Mouse (Mus musculus) left cerebral cortex, postnatal 14 days (tissue): Measurements from ENCODE around the gene Olfr670. TPM values are rescaled to one million over a fixed set of nuclear protein-coding genes. Genes with fewer than 3 reads are reported as not detected.
"Not testable (repeated sequence)": the region's sequence is repeated elsewhere in the genome, so short reads cannot be mapped to it uniquely, and the experiment has no call there.

ENCODE experiments used
- DNase-seq, 2 experiments: peaks; one replicate each; pipeline ENCODE4 v3.0.0; 2021 to 2022; ENCODE audit warnings: low spot score in 2 of 2, mixed read lengths in 1 of 2
- intact Hi-C: fragments of 180-260 bp; cut with DNase I; formaldehyde crosslinking; loops from one replicate; pipeline ENCODE4 v1.15.1; 2025
- long read RNA-seq, 2 experiments: library from polyadenylated mRNA; stranded (forward); transcript quantifications; one replicate each; pipeline ENCODE4 v2.0.0; 2021
- total RNA-seq, 2 experiments: library from RNA; stranded (reverse); gene quantifications; 2 replicates each; pipeline ENCODE4 v1.2.3; 2021

Olfr670 gene
- total RNA-seq = not detected
- long read RNA-seq, experiment 1 = 0 reads
- long read RNA-seq, experiment 2 = 0 reads

DNA sequence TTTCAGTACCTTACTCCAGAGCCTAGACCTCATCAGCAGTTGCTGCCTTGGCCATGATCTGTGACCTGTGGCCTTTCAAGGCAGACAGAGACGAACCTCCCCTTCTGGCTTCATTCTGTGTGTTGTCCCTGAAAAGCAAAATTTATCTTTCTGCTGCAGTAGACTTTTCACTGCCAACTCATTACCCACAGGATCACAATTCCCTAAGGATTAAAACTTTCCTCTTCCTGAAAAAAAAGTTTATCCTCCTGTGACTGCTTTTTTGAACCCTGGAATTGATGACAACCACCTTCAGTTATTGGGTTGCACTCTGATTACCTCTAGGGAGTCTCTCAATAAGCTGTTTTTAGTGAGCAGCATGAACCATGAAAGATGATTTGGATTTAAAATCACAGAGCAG lies at the start of gene Olfr670:
Gene Olfr670 (minus strand): TSS at position 101 of the 400 bp plus-strand sequence.
- DNase-seq = no peak
- intact Hi-C loops = no loop called here

DNA sequence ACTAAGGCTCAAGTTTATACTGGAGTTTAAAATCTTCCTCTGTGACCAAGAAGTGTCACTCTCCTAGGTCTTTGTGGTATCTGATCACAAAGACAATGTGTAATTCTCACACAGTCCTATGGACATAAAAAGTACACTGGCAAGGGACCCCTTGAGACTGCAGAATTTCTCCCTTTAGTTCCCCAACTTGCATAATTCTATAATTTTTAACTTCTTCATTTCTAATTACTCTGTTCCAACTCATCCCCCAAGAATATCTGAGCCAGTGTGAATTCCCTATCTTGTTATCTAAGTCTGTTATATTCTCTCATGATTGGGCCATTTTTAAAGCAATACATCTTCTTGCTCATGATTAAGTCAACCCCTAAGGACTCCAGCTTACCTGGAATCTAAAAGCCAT lies 39.5 kb upstream of the Olfr670 start, which contains the start of gene Olfr672:
Gene Olfr672 (minus strand): TSS at position 101 of the 400 bp plus-strand sequence.
- no peak for DNase-seq
- intact Hi-C loops = no loop called here

DNA sequence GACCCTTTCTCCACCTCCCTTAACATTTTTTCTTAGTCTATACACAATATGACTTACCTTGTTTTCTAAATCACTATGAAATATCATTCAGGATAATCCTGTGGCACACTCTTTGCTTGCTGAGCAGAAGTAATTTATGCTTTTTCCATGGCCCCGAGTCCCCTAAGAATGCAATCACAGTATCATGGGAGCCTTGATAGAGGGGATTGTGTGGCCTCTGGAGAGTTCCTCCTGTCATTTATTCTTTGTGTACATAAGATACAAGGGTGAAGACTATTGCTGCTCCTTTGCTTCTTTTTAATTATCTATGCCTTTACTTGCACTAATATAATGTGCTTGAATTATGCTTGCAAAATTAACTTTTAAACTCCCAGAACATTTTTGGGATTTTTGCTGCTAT lies 16.6 kb upstream of the Olfr670 start, which contains the start of gene Olfr671:
Gene Olfr671 (minus strand): TSS at position 101 of the 400 bp plus-strand sequence.
- intact Hi-C loops = no loop called here

DNA sequence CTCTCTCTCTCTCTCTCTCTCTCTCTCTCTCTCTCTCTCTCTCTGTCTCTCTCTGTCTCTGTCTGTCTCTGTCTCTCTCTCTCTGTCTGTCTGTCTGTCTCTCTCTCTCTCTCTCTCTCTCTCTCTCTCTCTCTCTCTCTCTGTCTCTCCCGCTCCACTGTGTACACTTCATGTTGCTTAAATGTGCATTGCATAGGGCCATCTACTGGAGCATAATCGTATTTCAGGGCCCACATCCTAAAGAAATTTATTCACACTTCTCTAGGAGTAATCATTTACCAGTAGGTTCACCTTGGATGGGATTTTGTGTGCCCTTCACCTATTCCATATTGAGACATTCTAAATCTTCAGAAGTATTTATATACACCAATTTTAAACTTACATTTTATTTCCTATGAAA lies 10.1 kb upstream of the Olfr670 start:
- intact Hi-C loops = not testable (repeated sequence)
- DNase-seq = peak in 1 of 2 experiments; percentile 3

More for the DNA sequence above, 16.6 kb upstream of the Olfr670 start, which contains the start of gene Olfr671:
- no peak for DNase-seq

DNA sequence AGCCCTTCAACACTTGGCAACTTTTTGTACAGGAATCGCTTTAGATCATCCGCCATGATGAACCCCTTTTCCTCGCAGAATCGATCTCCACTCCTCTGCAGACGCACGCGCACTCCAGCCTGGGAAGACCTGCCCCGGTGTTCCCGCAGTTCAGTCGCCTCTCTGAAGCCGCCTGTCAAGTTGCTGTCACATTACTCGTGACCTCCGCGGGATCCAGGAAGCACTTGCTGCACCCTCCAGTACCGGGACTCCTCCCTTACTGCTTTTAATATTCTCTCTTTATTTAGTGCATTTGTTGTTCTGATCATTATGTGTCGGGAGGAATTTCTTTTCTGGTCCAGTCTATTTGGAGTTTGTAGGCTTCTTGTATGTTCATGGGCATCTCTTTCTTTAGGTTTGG lies 12.2 kb downstream of the Olfr670 start:
- intact Hi-C loops = not testable (repeated sequence)

DNA sequence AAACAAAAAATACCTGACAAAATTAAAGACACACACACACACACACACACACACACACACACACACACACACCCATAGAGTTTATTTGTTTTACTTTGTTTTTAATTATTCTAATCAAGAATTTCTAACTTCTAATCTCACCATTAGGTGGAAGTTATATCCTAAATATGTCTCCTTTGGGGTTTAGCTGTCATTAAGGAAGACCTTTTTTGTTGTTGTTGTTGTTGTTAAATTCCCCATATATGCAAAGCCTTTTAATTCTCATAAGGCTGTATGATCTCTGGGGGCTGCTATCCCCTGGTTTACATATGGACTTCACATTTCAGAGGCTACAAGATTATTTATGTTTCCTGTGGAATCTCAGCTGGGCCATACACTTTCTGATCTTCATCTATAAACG lies 28.5 kb downstream of the Olfr670 start, which contains the start of gene Olfr669:
Gene Olfr669 (plus strand): TSS at position 301 of the 400 bp plus-strand sequence.
- intact Hi-C loops = no loop called here
- no peak for DNase-seq

More for the DNA sequence above, 12.2 kb downstream of the Olfr670 start:
- DNase-seq = not testable (repeated sequence)

DNA sequence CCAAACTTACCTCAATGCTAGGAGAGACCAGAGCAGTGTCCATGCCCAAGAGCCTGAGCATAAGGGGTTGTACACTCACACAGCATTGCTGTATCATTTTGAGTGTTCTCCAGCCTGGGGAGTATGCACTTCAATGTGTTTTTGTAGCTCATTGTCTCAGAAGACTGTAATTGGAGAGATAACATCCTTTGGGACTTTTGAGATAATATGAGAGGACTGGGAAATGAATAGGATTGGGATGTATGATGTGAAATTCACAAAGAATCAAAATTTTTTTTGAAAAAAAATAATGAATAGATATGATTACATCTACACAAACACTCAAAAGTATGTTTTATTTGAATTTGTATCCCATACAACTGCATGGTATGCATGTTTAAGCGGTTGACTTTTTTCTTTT lies 34.5 kb downstream of the Olfr670 start, which contains the start of gene Olfr668:
Gene Olfr668 (minus strand): TSS at position 101 of the 400 bp plus-strand sequence.
- no peak for DNase-seq
- intact Hi-C loops = no loop called here

DNA sequence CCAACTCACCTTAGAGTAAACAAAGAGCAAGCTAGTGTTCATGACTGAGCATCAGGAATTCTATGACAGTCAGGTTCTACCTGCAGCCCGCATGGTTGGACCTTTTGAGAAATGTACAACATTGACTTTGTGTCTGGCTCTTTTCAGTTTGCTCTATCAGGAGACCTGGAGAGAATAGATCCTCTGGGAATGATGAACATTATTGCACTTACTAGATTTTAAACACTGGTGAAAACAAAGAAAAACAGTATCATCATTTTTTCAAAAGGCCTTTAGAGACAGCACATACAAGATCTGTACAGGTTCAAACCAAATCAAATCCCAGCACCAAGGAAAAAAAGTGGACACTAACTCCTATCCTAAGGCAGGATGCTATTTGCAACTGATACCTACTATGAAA lies 41.0 kb downstream of the Olfr670 start, which contains the start of gene Olfr667:
Gene Olfr667 (minus strand): TSS at position 101 of the 400 bp plus-strand sequence.
- no peak for DNase-seq
- intact Hi-C loops = no loop called here

Other genes with a start within 250 kb of the Olfr670 start
- gene Usp17le, start 185.2 kb downstream of the Olfr670 start, total RNA-seq = not detected
- gene Usp17lb, start 120.0 kb downstream of the Olfr670 start, total RNA-seq = not detected
- not detected for gene Usp17la, start 105.6 kb downstream of the Olfr670 start, total RNA-seq
- not detected for gene Olfr665, start 84.6 kb downstream of the Olfr670 start, total RNA-seq
- not detected for gene Olfr666, start 66.7 kb downstream of the Olfr670 start, total RNA-seq
- gene Olfr667, start 41.1 kb downstream of the Olfr670 start, total RNA-seq = not detected
- gene Olfr668, start 34.6 kb downstream of the Olfr670 start, total RNA-seq = not detected
- gene Olfr669, start 28.4 kb downstream of the Olfr670 start, total RNA-seq = not detected
- not detected for gene Olfr671, start 16.5 kb upstream of the Olfr670 start, total RNA-seq
- not detected for gene Olfr672, start 39.4 kb upstream of the Olfr670 start, total RNA-seq
- not detected for gene Olfr675, start 65.8 kb upstream of the Olfr670 start, total RNA-seq
- gene Olfr676, start 70.1 kb upstream of the Olfr670 start, total RNA-seq = not detected
- gene Olfr677, start 88.8 kb upstream of the Olfr670 start, total RNA-seq = not detected
- not detected for gene Olfr678, start 101.9 kb upstream of the Olfr670 start, total RNA-seq
- gene Olfr679, start 118.6 kb upstream of the Olfr670 start, total RNA-seq = not detected
- gene Olfr680-ps1, start 130.2 kb upstream of the Olfr670 start, total RNA-seq = not detected
- not detected for gene Olfr681, start 154.2 kb upstream of the Olfr670 start, total RNA-seq
- not detected for gene Olfr683, start 184.4 kb upstream of the Olfr670 start, total RNA-seq
- gene Olfr684, start 201.0 kb upstream of the Olfr670 start, total RNA-seq = not detected
- not detected for gene Olfr685, start 223.4 kb upstream of the Olfr670 start, total RNA-seq
- gene Olfr686, start 244.9 kb upstream of the Olfr670 start, total RNA-seq = not detected